Mouse (Mus musculus) neural tube, embryonic 13.5 days (tissue): ENCODE measurements around the gene Ngrn. TPM values are rescaled to one million over a fixed set of nuclear protein-coding genes. Genes with fewer than 3 reads are reported as not detected.

Source experiments
- ATAC-seq: fragments of 200-750 bp; cut with Nextera tagmentation; 2 replicates; pipeline ENCODE4 v1.8.0; 2017; ENCODE audit warnings: low read depth, mild to moderate bottlenecking, moderate TSS enrichment, moderate library complexity
- H3K27ac ChIP-seq: fragments of 300-500 bp; sonication (generic); replicated peaks from 2 replicates; pipeline ENCODE4 v1.5.1; 2015; ENCODE audit warnings: moderate library complexity, mild to moderate bottlenecking, inconsistent platforms
- H3K27me3 ChIP-seq: fragments of 300-500 bp; sonication (generic); 2 replicates; pipeline ENCODE4 v1.6.1; 2015; ENCODE audit warnings: mild to moderate bottlenecking, inconsistent platforms
- H3K36me3 ChIP-seq: fragments of 300-500 bp; sonication (generic); 2 replicates; pipeline ENCODE4 v1.6.1; 2015; ENCODE audit warnings: mild to moderate bottlenecking, inconsistent platforms
- H3K4me1 ChIP-seq: fragments of 300-500 bp; sonication (generic); replicated peaks from 2 replicates; pipeline ENCODE4 v1.6.1; 2015; ENCODE audit warnings: inconsistent platforms
- H3K4me2 ChIP-seq: fragments of 300-500 bp; sonication (generic); 2 replicates; pipeline ENCODE4 v1.6.1; 2015; ENCODE audit warnings: inconsistent platforms, mild to moderate bottlenecking, moderate library complexity
- H3K4me3 ChIP-seq: fragments of 300-500 bp; sonication (generic); 2 replicates; pipeline ENCODE4 v1.5.1; 2015; ENCODE audit warnings: mild to moderate bottlenecking, inconsistent platforms
- H3K9ac ChIP-seq: fragments of 300-500 bp; sonication (generic); 2 replicates; pipeline ENCODE4 v1.6.1; 2015; ENCODE audit warnings: moderate library complexity, mild to moderate bottlenecking, inconsistent platforms
- H3K9me3 ChIP-seq: fragments of 300-500 bp; sonication (generic); 2 replicates; pipeline ENCODE4 v1.6.1; 2016; ENCODE audit warnings: inconsistent platforms
- WGBS: fragments of 180-500 bp; shearing (Covaris S2); methylation state at CpG from one replicate; pipeline ENCODE4 v1.1.7; 2015; 5-methylcytosine and 5-hydroxymethylcytosine counted together
- polyA plus RNA-seq: library from polyadenylated mRNA; unstranded; fragments of >200 nt; fragmentation: Nextera tagmentation; extraction: Ambion mirVana; gene quantifications from 2 replicates; pipeline ENCODE4 v1.2.1, GENCODE M21; 2015

The Ngrn gene
- polyA plus RNA-seq, 1 experiment from 2014 or later, result 57.5 TPM

GRCm38 (mm10) chr7:80233799-80234198 lies 27.2 kb upstream of the Ngrn start:
- H3K9ac ChIP-seq, result peak overlapping the region; percentile 60
- H3K4me3 ChIP-seq, result peak overlapping the region; percentile 70
- peak overlapping the region; percentile 91 for H3K4me2 ChIP-seq
- H3K27me3 ChIP-seq, result no peaks in the 10 kb centered on the region; the same call in 1 of the 2 replicates
- H3K9me3 ChIP-seq, result no peaks in the 10 kb centered on the region
- no peak overlapping the region for H3K27ac ChIP-seq
- ATAC-seq, result no peak
- 76% methylated on average over 9 of the region's 9 CpGs for WGBS
- H3K4me1 ChIP-seq, result peaks cover 37% of the 10 kb centered on the region
- H3K36me3 ChIP-seq, result peaks cover 8% of the 10 kb centered on the region

- H3K9me3 ChIP-seq, result no peaks in the 10 kb centered on the region
- ATAC-seq, result no peak
- no peak overlapping the region for H3K4me2 ChIP-seq
- no peak overlapping the region for H3K9ac ChIP-seq
- WGBS, result 89% methylated on average over 10 of the region's 10 CpGs
- H3K36me3 ChIP-seq, result peaks cover 34% of the 10 kb centered on the region
- H3K27me3 ChIP-seq, result no peaks in the 10 kb centered on the region
- no peak overlapping the region for H3K4me3 ChIP-seq
- H3K4me1 ChIP-seq, result peaks cover 19% of the 10 kb centered on the region
- no peak overlapping the region for H3K27ac ChIP-seq
Observed at GRCm38 (mm10) chr7:80238542-80238941, 22.5 kb upstream of the Ngrn start.

GRCm38 (mm10) chr7:80241661-80242060 lies 19.4 kb upstream of the Ngrn start:
- peaks cover 34% of the 10 kb centered on the region for H3K36me3 ChIP-seq
- H3K9ac ChIP-seq, result no peak overlapping the region
- H3K9me3 ChIP-seq, result no peaks in the 10 kb centered on the region
- WGBS, result 91% methylated on average over 4 of the region's 4 CpGs
- no peak overlapping the region for H3K4me3 ChIP-seq
- H3K27ac ChIP-seq, result no peak overlapping the region
- no peak overlapping the region for H3K4me2 ChIP-seq
- H3K27me3 ChIP-seq, result no peaks in the 10 kb centered on the region
- no peaks in the 10 kb centered on the region for H3K4me1 ChIP-seq
- no peak for ATAC-seq

GRCm38 (mm10) chr7:80244851-80245250 lies 16.2 kb upstream of the Ngrn start:
- no peak overlapping the region for H3K9ac ChIP-seq
- no peak for ATAC-seq
- H3K4me2 ChIP-seq, result no peak overlapping the region
- peaks cover 16% of the 10 kb centered on the region for H3K36me3 ChIP-seq
- 96% methylated on average over 4 of the region's 4 CpGs for WGBS
- H3K9me3 ChIP-seq, result no peaks in the 10 kb centered on the region
- peaks cover 5% of the 10 kb centered on the region; the same call in 1 of the 2 replicates for H3K4me1 ChIP-seq
- H3K27me3 ChIP-seq, result no peaks in the 10 kb centered on the region
- H3K4me3 ChIP-seq, result no peak overlapping the region
- no peak overlapping the region for H3K27ac ChIP-seq

GRCm38 (mm10) chr7:80246148-80246721 lies 14.8 kb upstream of the Ngrn start, which contains the start of gene Ttll13:
Gene Ttll13, plus strand, starts transcription at chr7:80246376.
- under 1% methylated on average over 48 of the region's 48 CpGs for WGBS

GRCm38 (mm10) chr7:80246859-80247258 lies 14.2 kb upstream of the Ngrn start:
- H3K9me3 ChIP-seq, result no peaks in the 10 kb centered on the region
- H3K4me1 ChIP-seq, result peaks cover 5% of the 10 kb centered on the region; the same call in 1 of the 2 replicates
- no peaks in the 10 kb centered on the region for H3K36me3 ChIP-seq
- H3K4me2 ChIP-seq, result peak overlapping the region; percentile 57
- peak overlapping the region; percentile 47 for H3K4me3 ChIP-seq
- peak overlapping the region; percentile 65; the same call in 1 of the 2 replicates for H3K9ac ChIP-seq
- peak overlapping the region; percentile 88 for H3K27ac ChIP-seq
- 0 out of 2 replicates have a peak, but pooled peaks cover 6% of the 10 kb centered on the region for H3K27me3 ChIP-seq
- no peak for ATAC-seq
- WGBS, result 72% methylated on average over 7 of the region's 7 CpGs

More at GRCm38 (mm10) chr7:80246148-80246721, 14.8 kb upstream of the Ngrn start, which contains the start of gene Ttll13:
- Histone ChIP-seq H3K36me3 (peaks cover 2% of the 10 kb centered on the region; the same call in 1 of the 2 replicates), H3K27me3 (0 out of 2 replicates have a peak, but pooled peaks cover 6% of the 10 kb centered on the region), H3K9me3 (no peaks in the 10 kb centered on the region), H3K9ac (peak within 1 kb of the TSS; percentile 65), H3K27ac (peak within 1 kb of the TSS; percentile 88), H3K4me1 (peaks cover 5% of the 10 kb centered on the region; the same call in 1 of the 2 replicates), H3K4me2 (peak within 1 kb of the TSS; percentile 57), H3K4me3 (peak within 1 kb of the TSS; percentile 47)
- ATAC-seq, result peak; percentile 98

GRCm38 (mm10) chr7:80252437-80252836 lies 8.6 kb upstream of the Ngrn start:
- no peak for ATAC-seq
- Histone ChIP-seq H3K4me1 (no peaks in the 10 kb centered on the region), H3K9me3 (no peaks in the 10 kb centered on the region), H3K4me3 (no peak overlapping the region), H3K27ac (no peak overlapping the region), H3K4me2 (no peak overlapping the region), H3K27me3 (peaks cover 29% of the 10 kb centered on the region), H3K9ac (no peak overlapping the region), H3K36me3 (no peaks in the 10 kb centered on the region)
- 73% methylated on average over 7 of the region's 7 CpGs for WGBS

- Histone ChIP-seq H3K27me3 (peaks cover 33% of the 10 kb centered on the region), H3K4me2 (no peak overlapping the region), H3K36me3 (no peaks in the 10 kb centered on the region), H3K27ac (no peak overlapping the region), H3K9ac (no peak overlapping the region), H3K4me3 (no peak overlapping the region), H3K9me3 (no peaks in the 10 kb centered on the region), H3K4me1 (no peaks in the 10 kb centered on the region)
- WGBS, result 88% methylated on average over 11 of the region's 11 CpGs
- no peak for ATAC-seq
Observed at GRCm38 (mm10) chr7:80252886-80253285, 8.1 kb upstream of the Ngrn start.

- peaks cover 5% of the 10 kb centered on the region for H3K4me1 ChIP-seq
- no peaks in the 10 kb centered on the region for H3K36me3 ChIP-seq
- ATAC-seq, result no peak
- H3K9ac ChIP-seq, result no peak overlapping the region
- H3K4me2 ChIP-seq, result no peak overlapping the region
- H3K27me3 ChIP-seq, result peaks cover 50% of the 10 kb centered on the region
- H3K27ac ChIP-seq, result no peak overlapping the region
- H3K9me3 ChIP-seq, result no peaks in the 10 kb centered on the region
- WGBS, result 80% methylated on average over 2 of the region's 2 CpGs
- H3K4me3 ChIP-seq, result no peak overlapping the region
Observed at GRCm38 (mm10) chr7:80255981-80256380, 5.0 kb upstream of the Ngrn start.

GRCm38 (mm10) chr7:80257706-80258105 lies 3.3 kb upstream of the Ngrn start:
- no peak overlapping the region for H3K27ac ChIP-seq
- H3K9me3 ChIP-seq, result no peaks in the 10 kb centered on the region
- no peaks in the 10 kb centered on the region for H3K36me3 ChIP-seq
- peaks cover 50% of the 10 kb centered on the region for H3K27me3 ChIP-seq
- no peak overlapping the region for H3K4me3 ChIP-seq
- ATAC-seq, result no peak
- WGBS, result 64% methylated on average over 2 of the region's 2 CpGs
- peaks cover 15% of the 10 kb centered on the region for H3K4me1 ChIP-seq
- no peak overlapping the region for H3K9ac ChIP-seq
- no peak overlapping the region for H3K4me2 ChIP-seq

- WGBS, result under 1% methylated on average over 32 of the region's 32 CpGs
- H3K4me2 ChIP-seq, result peak overlapping the region; percentile 96
Observed at GRCm38 (mm10) chr7:80261372-80261990, 466 bp downstream of the Ngrn start.

GRCm38 (mm10) chr7:80264606-80265005 lies 3.6 kb downstream of the Ngrn start:
- no peak overlapping the region for H3K9ac ChIP-seq
- H3K9me3 ChIP-seq, result no peaks in the 10 kb centered on the region
- H3K4me2 ChIP-seq, result no peak overlapping the region
- 94% methylated on average over 12 of the region's 12 CpGs for WGBS
- no peak for ATAC-seq
- no peak overlapping the region for H3K27ac ChIP-seq
- H3K4me3 ChIP-seq, result no peak overlapping the region
- H3K4me1 ChIP-seq, result peaks cover 28% of the 10 kb centered on the region
- peaks cover 6% of the 10 kb centered on the region for H3K27me3 ChIP-seq
- peaks cover 36% of the 10 kb centered on the region for H3K36me3 ChIP-seq

More at GRCm38 (mm10) chr7:80261372-80261990, 466 bp downstream of the Ngrn start:
- H3K4me1 ChIP-seq, result peaks cover 20% of the 10 kb centered on the region
- peaks cover 28% of the 10 kb centered on the region for H3K36me3 ChIP-seq
- peaks cover 33% of the 10 kb centered on the region for H3K27me3 ChIP-seq
- ATAC-seq, result peak; percentile 69; the same call in 1 of the 2 replicates
- peak overlapping the region; percentile 92 for H3K4me3 ChIP-seq
- peak overlapping the region; percentile 78 for H3K27ac ChIP-seq
- H3K9me3 ChIP-seq, result no peaks in the 10 kb centered on the region
- H3K9ac ChIP-seq, result peak overlapping the region; percentile 90
